9 mouse cellular contexts compared by ENCODE assay signal in the genomic region with DNA sequence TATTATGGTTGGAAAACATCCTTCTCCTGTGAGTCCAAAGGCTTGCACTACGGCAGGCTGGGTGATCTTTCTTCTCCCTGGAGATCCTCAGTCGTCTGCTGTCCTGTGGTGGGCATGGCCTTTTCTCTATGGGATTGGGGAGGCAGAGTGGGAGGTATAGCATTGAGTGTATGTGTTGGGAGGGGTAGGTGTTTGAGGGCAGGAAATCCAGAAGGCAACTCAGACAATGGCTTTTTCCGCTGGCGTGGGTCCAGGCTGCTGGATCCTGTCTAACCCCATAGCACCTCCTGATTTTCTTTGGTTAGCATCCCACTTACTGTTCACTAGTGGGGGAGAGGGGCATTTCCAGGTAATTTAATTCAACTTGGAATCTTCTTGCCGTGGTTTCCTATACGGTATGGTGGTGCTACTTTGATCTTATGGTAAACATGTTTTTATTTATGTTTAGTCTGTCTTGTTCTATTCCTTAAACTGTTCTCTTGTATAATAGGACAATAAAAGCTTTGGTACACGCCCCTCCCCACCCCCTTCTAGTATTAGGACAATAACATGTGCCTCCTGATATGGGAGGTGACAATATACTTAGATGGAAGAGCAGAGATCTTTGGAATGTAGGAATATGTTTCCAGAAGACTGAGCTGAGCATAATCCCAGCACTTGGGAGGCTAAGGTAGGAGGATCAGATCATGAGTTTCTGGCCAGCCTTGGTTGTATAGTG. TPM values are rescaled to one million over a fixed set of nuclear protein-coding genes. Genes with fewer than 3 reads are reported as not detected.
A peak's percentile ranks its signal among the peaks of the same experiment; 100 is the strongest.
DNase-seq lines count a peak whose midpoint lies in the region; ATAC-seq and TF ChIP-seq lines count a peak whose summit lies in the region.
"Had no signal": no experiment of that assay in that cellular context is flagged by ENCODE, and none has a peak within 500 bp of the region (broad histone marks: within the 10 kb centered on the region; RNA-seq: fewer than 3 reads in every experiment).

No protein-coding gene starts in this region.

- H3K4me1 ChIP-seq in kidney, embryonic 14.5 days (ENCODE audit: control insufficient read depth, insufficient read depth, low read length), result peaks cover 14% of the 10 kb centered on the region

- H3K4me3 ChIP-seq in gastrocnemius, adult 2 months, result peak overlapping the region; percentile 1
- no peak overlapping the region for H3K4me3 ChIP-seq in kidney, embryonic 14.5 days (ENCODE audit: low read length)
- H3K4me3 ChIP-seq: midbrain, embryonic 10.5 days had no signal

- peak; percentile 68 for DNase-seq in gastrocnemius, adult 2 months
- no peak for DNase-seq in gastrocnemius, adult 18-20 months (ENCODE audit: low spot score)
- DNase-seq in heart, adult 9 months (ENCODE audit: low spot score in 2 of 2), result peak; percentile 81
- peak; percentile 72 for DNase-seq in lung, postnatal 25 days (ENCODE audit: low spot score)
- no peak for DNase-seq in thymus, postnatal 14 days

- intact Hi-C loops in gastrocnemius, adult 2 months (cut with DNase I), result no loop called here

- H3K27ac ChIP-seq in gastrocnemius, adult 2 months, result peak overlapping the region; percentile 78
- H3K27ac ChIP-seq in kidney, embryonic 14.5 days (ENCODE audit: low read depth, low read length), result peak overlapping the region; percentile 68; the same call in 1 of the 2 replicates
- H3K27ac ChIP-seq: midbrain, embryonic 10.5 days had no signal

- H3K4me2 ChIP-seq in kidney, embryonic 14.5 days (replicated peaks; ENCODE audit: low read depth, low read length), result 0 out of 2 replicates have a peak overlapping the region, but pooled peaks have one; percentile 8

- H3K36me3 ChIP-seq in kidney, embryonic 14.5 days (ENCODE audit: control insufficient read depth, insufficient read depth, low read length), result no peaks in the 10 kb centered on the region
- H3K36me3 ChIP-seq: midbrain, embryonic 10.5 days had no signal

- no peak overlapping the region for H3K9ac ChIP-seq in kidney, embryonic 14.5 days (ENCODE audit: low read depth, low read length)

- peak; percentile 36; the same call in 1 of the 2 replicates for ATAC-seq in kidney, embryonic 14.5 days (ENCODE audit: low FRiP score, low TSS enrichment)
- ATAC-seq in monocyte, adult 5-6 weeks (replicated peaks; ENCODE audit: insufficient number of reproducible peaks, low FRiP score, low TSS enrichment, poor library complexity, severe bottlenecking), result no peak
- no peak for ATAC-seq in megakaryocyte progenitor cell, adult 5-6 weeks (replicated peaks; ENCODE audit: poor library complexity)

- no peaks in the 10 kb centered on the region for H3K27me3 ChIP-seq in kidney, embryonic 14.5 days (ENCODE audit: control insufficient read depth, insufficient read depth, low read length)

- TF ChIP-seq CTCF in gastrocnemius, adult 2 months (IDR thresholded peaks at IDR 0.05), result no peak

- WGBS in kidney, embryonic 14.5 days, result 63% methylated on average over 7 of the region's 7 CpGs

- H3K9me3 ChIP-seq in kidney, embryonic 14.5 days (ENCODE audit: control insufficient read depth, low read length), result no peaks in the 10 kb centered on the region
- H3K9me3 ChIP-seq: midbrain, embryonic 10.5 days had no signal

RNA-seq across cellular contexts. Expression of a gene that starts 17.4 kb away (rescaled TPM):
- total RNA-seq in gastrocnemius, adult 2 months (2021), result 1 to 10 TPM; 5.0 to 10.0 TPM
- 1 to 10 TPM; 6.5 to 9.1 TPM for total RNA-seq in gastrocnemius, adult 18-20 months (2021)
- polyA plus RNA-seq in kidney, embryonic 14.5 days (2014; fragmentation: Nextera tagmentation; extraction: Ambion mirVana), result 19.6 and 37.4 TPM in 2 replicates
- total RNA-seq in monocyte, adult 5-6 weeks (2017), result 3.1 to 26.6 TPM (median 11.4 TPM) in 3 replicates
- 16.4 and 17.3 TPM in 2 replicates for total RNA-seq in megakaryocyte progenitor cell, adult 5-6 weeks (2015)
- total RNA-seq in megakaryocyte progenitor cell, adult 5-6 weeks (2017), result 8.4 and 10.5 TPM in 2 replicates

RNA-seq across cellular contexts. Expression of a gene that starts 44.0 kb away (rescaled TPM):
- 10 to 100 TPM in 1 of 2 experiments, 1 to 10 TPM in 1; 8.0 to 13.0 TPM for total RNA-seq in gastrocnemius, adult 2 months (2021)
- total RNA-seq in gastrocnemius, adult 18-20 months (2021), result 10 to 100 TPM in 1 of 2 experiments, 1 to 10 TPM in 1; 7.9 to 32.1 TPM
- 12.3 and 18.2 TPM in 2 replicates for polyA plus RNA-seq in kidney, embryonic 14.5 days (2014; fragmentation: Nextera tagmentation; extraction: Ambion mirVana)
- 0.85 to 3.7 TPM (median 1.7 TPM) in 3 replicates for total RNA-seq in monocyte, adult 5-6 weeks (2017)
- 11.5 and 12.4 TPM in 2 replicates for total RNA-seq in megakaryocyte progenitor cell, adult 5-6 weeks (2015)
- 2.0 and 3.2 TPM in 2 replicates for total RNA-seq in megakaryocyte progenitor cell, adult 5-6 weeks (2017)

RNA-seq across cellular contexts. Expression of a gene that starts 46.3 kb away (rescaled TPM):
- total RNA-seq in gastrocnemius, adult 2 months (2021), result not detected
- not detected for total RNA-seq in gastrocnemius, adult 18-20 months (2021)
- polyA plus RNA-seq in kidney, embryonic 14.5 days (2014; fragmentation: Nextera tagmentation; extraction: Ambion mirVana), result not detected in 2 replicates
- not detected in 3 replicates for total RNA-seq in monocyte, adult 5-6 weeks (2017)
- total RNA-seq in megakaryocyte progenitor cell, adult 5-6 weeks (2015), result not detected in 2 replicates
- 0.27 TPM in 1 of 2 replicates, not detected in the other for total RNA-seq in megakaryocyte progenitor cell, adult 5-6 weeks (2017)
- polyA plus RNA-seq: midbrain, embryonic 10.5 days had no signal

Comparison
In these comparisons a context has a peak if more than half of its experiments do, and no peak if none do; other contexts are left out.
1. DNase-seq: peak in gastrocnemius, adult 2 months (single experiment), heart, adult 9 months (2 of 2) and lung, postnatal 25 days (single experiment); none in gastrocnemius, adult 18-20 months (single experiment) and thymus, postnatal 14 days (single experiment).